In the genomic region with DNA sequence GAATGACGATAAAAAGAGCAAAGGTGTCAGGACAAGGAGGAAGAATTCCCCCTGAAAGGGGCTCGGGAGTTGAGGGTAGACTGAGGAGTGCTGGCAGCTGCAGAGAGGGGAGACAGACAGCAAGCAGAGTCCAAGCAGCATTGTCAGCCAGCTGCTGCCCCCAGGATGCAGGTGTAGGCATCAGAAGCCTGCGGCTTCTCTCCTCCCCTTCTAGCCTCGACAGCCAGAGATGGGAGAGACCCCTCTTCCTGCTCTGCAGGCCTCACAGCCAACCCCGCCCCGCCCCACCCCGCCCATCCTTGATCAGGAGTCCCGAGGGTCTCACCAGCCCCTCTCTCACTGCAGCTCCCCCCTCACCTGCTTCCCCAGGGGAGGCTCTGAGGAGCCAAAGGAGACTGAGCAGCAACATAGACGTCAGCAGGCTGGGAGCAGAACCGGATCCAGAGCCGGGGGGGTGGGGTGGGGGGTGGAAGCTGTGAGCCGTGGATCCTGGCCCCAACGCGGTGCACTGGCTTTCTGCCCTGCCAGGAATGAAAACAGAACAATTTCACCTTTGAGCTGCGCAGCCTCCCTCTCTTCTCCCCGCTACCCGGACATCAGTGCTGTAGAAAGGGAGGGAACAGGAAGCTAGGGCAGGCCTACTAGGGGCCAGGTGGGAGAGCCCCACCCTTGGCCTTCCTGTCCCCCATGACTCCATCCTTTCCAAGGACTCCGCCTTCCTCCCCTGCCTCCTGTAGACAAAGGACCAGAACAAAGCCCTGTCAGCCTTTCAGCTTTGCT, we compare ENCODE assay signal across 8 mouse cellular contexts. TPM values are rescaled to one million over a fixed set of nuclear protein-coding genes. Genes with fewer than 3 reads are reported as not detected.
DNase-seq lines count a peak whose midpoint lies in the region; ATAC-seq and TF ChIP-seq lines count a peak whose summit lies in the region.

No protein-coding gene starts in this region.

- H3K4me2 ChIP-seq in neural tube, embryonic 11.5 days (ENCODE audit: low read depth): no peak overlapping the region
- peak overlapping the region; percentile 47 for H3K4me2 ChIP-seq in heart, postnatal 0 days (ENCODE audit: low read depth, low read length)
- H3K4me2 ChIP-seq in limb, embryonic 14.5 days (replicated peaks; ENCODE audit: low read depth, low read length, severe bottlenecking): peak overlapping the region; percentile 30

- no peak for TF ChIP-seq CTCF in heart, postnatal 0 days (IDR thresholded peaks at IDR 0.05; ENCODE audit: low read depth)

- no peak for TF ChIP-seq EP300 in heart, postnatal 0 days (IDR thresholded peaks at IDR 0.05; ENCODE audit: low read depth)

- no peak for TF ChIP-seq POLR2A in limb, embryonic 14.5 days (IDR thresholded peaks at IDR 0.05; ENCODE audit: borderline replicate concordance, extremely low read depth, insufficient read depth, insufficient read length)

- peak overlapping the region; percentile 32; the same call in 1 of the 2 replicates for H3K9ac ChIP-seq in neural tube, embryonic 11.5 days (ENCODE audit: low read length)
- H3K9ac ChIP-seq in heart, postnatal 0 days (replicated peaks; ENCODE audit: low read depth, low read length): no peak overlapping the region
- H3K9ac ChIP-seq in limb, embryonic 14.5 days (ENCODE audit: low read depth, low read length, severe bottlenecking): 0 out of 2 replicates have a peak overlapping the region, but pooled peaks have one; percentile 28

- H3K4me3 ChIP-seq in neural tube, embryonic 11.5 days (ENCODE audit: low read depth, low read length): no peak overlapping the region
- no peak overlapping the region; the same call in 1 of the 2 replicates for H3K4me3 ChIP-seq in heart, postnatal 0 days (ENCODE audit: low read depth, low read length)
- no peak overlapping the region for H3K4me3 ChIP-seq in limb, embryonic 14.5 days (replicated peaks; ENCODE audit: low read length)

- no peak for ATAC-seq in neural tube, embryonic 11.5 days (ENCODE audit: insufficient read depth, low FRiP score, low TSS enrichment)
- ATAC-seq in heart, postnatal 0 days (ENCODE audit: insufficient read depth, low read depth): peak; percentile 39; the same call in 1 of the 2 replicates
- ATAC-seq in limb, embryonic 14.5 days (ENCODE audit: low FRiP score, low read depth): no peak
- ATAC-seq in granulocyte monocyte progenitor cell, adult 5-6 weeks (replicated peaks; ENCODE audit: poor library complexity, severe bottlenecking): no peak

- 43% methylated on average over 14 of the region's 18 CpGs for WGBS in neural tube, embryonic 11.5 days
- WGBS in heart, postnatal 0 days: 19% methylated on average over 13 of the region's 18 CpGs
- WGBS in limb, embryonic 14.5 days: 27% methylated on average over 16 of the region's 18 CpGs

- no peaks in the 10 kb centered on the region for H3K27me3 ChIP-seq in neural tube, embryonic 11.5 days (ENCODE audit: control insufficient read depth, insufficient read depth, low read length)
- H3K27me3 ChIP-seq in heart, postnatal 0 days (ENCODE audit: control insufficient read depth, insufficient read depth, low read length): no peaks in the 10 kb centered on the region
- H3K27me3 ChIP-seq in limb, embryonic 14.5 days (ENCODE audit: control insufficient read depth, insufficient read depth, low read length): no peaks in the 10 kb centered on the region

- H3K4me1 ChIP-seq in neural tube, embryonic 11.5 days (ENCODE audit: control insufficient read depth, insufficient read depth, low read length): peaks cover 3% of the 10 kb centered on the region; the same call in 1 of the 2 replicates
- H3K4me1 ChIP-seq in heart, postnatal 0 days (ENCODE audit: control insufficient read depth, insufficient read depth): no peaks in the 10 kb centered on the region
- H3K4me1 ChIP-seq in limb, embryonic 14.5 days (ENCODE audit: control insufficient read depth, insufficient read depth, low read length): peaks cover 3% of the 10 kb centered on the region; the same call in 1 of the 2 replicates

- no peak for DNase-seq in neural tube, embryonic 11.5 days (ENCODE audit: low spot score)
- DNase-seq in neural tube, embryonic 10.5 days (ENCODE audit: extremely low spot score, low spot score): no peak
- no peak for DNase-seq in heart, postnatal 0 days (ENCODE audit: low spot score)
- no peak for DNase-seq in limb, embryonic 14.5 days (ENCODE audit: low spot score)
- no peak for DNase-seq in urinary bladder, postnatal 4 days (ENCODE audit: low spot score in 2 of 2)
- no peak for DNase-seq in adrenal gland, adult 18-20 months (ENCODE audit: low spot score in 2 of 2)
- no peak for DNase-seq in cerebellum, postnatal 4 days (ENCODE audit: low spot score in 2 of 2)

- no peaks in the 10 kb centered on the region for H3K36me3 ChIP-seq in neural tube, embryonic 11.5 days (ENCODE audit: control insufficient read depth, insufficient read depth, low read length)
- H3K36me3 ChIP-seq in heart, postnatal 0 days (replicated peaks; ENCODE audit: control insufficient read depth, insufficient read depth, low read length): no peaks in the 10 kb centered on the region
- no peaks in the 10 kb centered on the region for H3K36me3 ChIP-seq in limb, embryonic 14.5 days (ENCODE audit: control insufficient read depth, insufficient read depth, low read length)

- H3K9me3 ChIP-seq in neural tube, embryonic 11.5 days (ENCODE audit: control insufficient read depth, low read length): no peaks in the 10 kb centered on the region
- peaks cover 5% of the 10 kb centered on the region; the same call in 1 of the 2 replicates for H3K9me3 ChIP-seq in heart, postnatal 0 days (replicated peaks; ENCODE audit: control insufficient read depth, low read length)
- H3K9me3 ChIP-seq in limb, embryonic 14.5 days (ENCODE audit: control insufficient read depth, low read length): peaks cover 6% of the 10 kb centered on the region; the same call in 1 of the 2 replicates

- H3K27ac ChIP-seq in neural tube, embryonic 11.5 days (ENCODE audit: low read depth, low read length): no peak overlapping the region
- 0 out of 2 replicates have a peak overlapping the region, but pooled peaks have one; percentile 25 for H3K27ac ChIP-seq in heart, postnatal 0 days (ENCODE audit: low read depth)
- H3K27ac ChIP-seq in limb, embryonic 14.5 days (replicated peaks; ENCODE audit: low read depth, low read length): no peak overlapping the region

RNA-seq across cellular contexts. Expression of gene Ache, which starts 19.0 kb away (rescaled TPM):
- polyA plus RNA-seq in neural tube, embryonic 11.5 days (2014; fragmentation: Nextera tagmentation; extraction: Ambion mirVana): 14.5 and 14.7 TPM in 2 replicates
- 5.3 and 5.9 TPM in 2 replicates for total RNA-seq in heart, postnatal 0 days (2014; rRNA removed; ENCODE audit: low replicate concordance)
- polyA plus RNA-seq in heart, postnatal 0 days (2015; fragmentation: Nextera tagmentation; extraction: Ambion mirVana): 2.3 and 2.8 TPM in 2 replicates
- 21.8 and 28.7 TPM in 2 replicates for polyA plus RNA-seq in limb, embryonic 14.5 days (2012; rRNA removed)
- polyA plus RNA-seq in limb, embryonic 14.5 days (2014; fragmentation: Nextera tagmentation; extraction: Ambion mirVana): 18.0 and 21.8 TPM in 2 replicates
- total RNA-seq in granulocyte monocyte progenitor cell, adult 5-6 weeks (2014; fragmentation: Nextera tagmentation): not detected in 2 replicates
- 0.04 and 0.10 TPM in 2 replicates for total RNA-seq in granulocyte monocyte progenitor cell, adult 5-6 weeks (2017)
- 10 to 100 TPM; 10.0 to 12.9 TPM for total RNA-seq in adrenal gland, adult 18-20 months (2021)

RNA-seq across cellular contexts. Expression of gene Ufsp1, which starts 26.1 kb away (rescaled TPM):
- polyA plus RNA-seq in neural tube, embryonic 11.5 days (2014; fragmentation: Nextera tagmentation; extraction: Ambion mirVana): 9.3 and 10.9 TPM in 2 replicates
- total RNA-seq in heart, postnatal 0 days (2014; rRNA removed; ENCODE audit: low replicate concordance): 4.1 and 5.6 TPM in 2 replicates
- 11.5 and 11.9 TPM in 2 replicates for polyA plus RNA-seq in heart, postnatal 0 days (2015; fragmentation: Nextera tagmentation; extraction: Ambion mirVana)
- 10.4 and 10.5 TPM in 2 replicates for polyA plus RNA-seq in limb, embryonic 14.5 days (2012; rRNA removed)
- 9.8 and 10.2 TPM in 2 replicates for polyA plus RNA-seq in limb, embryonic 14.5 days (2014; fragmentation: Nextera tagmentation; extraction: Ambion mirVana)
- 0.53 TPM in 1 of 2 replicates, not detected in the other for total RNA-seq in granulocyte monocyte progenitor cell, adult 5-6 weeks (2014; fragmentation: Nextera tagmentation)
- 0.43 and 5.2 TPM in 2 replicates for total RNA-seq in granulocyte monocyte progenitor cell, adult 5-6 weeks (2017)
- total RNA-seq in adrenal gland, adult 18-20 months (2021): 10 to 100 TPM in 1 of 2 experiments, 1 to 10 TPM in 1; 8.8 to 10.2 TPM

RNA-seq across cellular contexts. Expression of gene Srrt, which starts 39.2 kb away (rescaled TPM):
- 151 and 166 TPM in 2 replicates for polyA plus RNA-seq in neural tube, embryonic 11.5 days (2014; fragmentation: Nextera tagmentation; extraction: Ambion mirVana)
- total RNA-seq in heart, postnatal 0 days (2014; rRNA removed; ENCODE audit: low replicate concordance): 77.2 and 139 TPM in 2 replicates
- polyA plus RNA-seq in heart, postnatal 0 days (2015; fragmentation: Nextera tagmentation; extraction: Ambion mirVana): 34.9 and 38.0 TPM in 2 replicates
- polyA plus RNA-seq in limb, embryonic 14.5 days (2012; rRNA removed): 263 and 300 TPM in 2 replicates
- polyA plus RNA-seq in limb, embryonic 14.5 days (2014; fragmentation: Nextera tagmentation; extraction: Ambion mirVana): 104 and 109 TPM in 2 replicates
- total RNA-seq in granulocyte monocyte progenitor cell, adult 5-6 weeks (2014; fragmentation: Nextera tagmentation): 238 and 321 TPM in 2 replicates
- 239 and 278 TPM in 2 replicates for total RNA-seq in granulocyte monocyte progenitor cell, adult 5-6 weeks (2017)
- 100 to 1,000 TPM; 169 to 174 TPM for total RNA-seq in adrenal gland, adult 18-20 months (2021)

RNA-seq across cellular contexts. Expression of gene Trip6, which starts 45.9 kb away (rescaled TPM):
- 38.1 and 40.3 TPM in 2 replicates for polyA plus RNA-seq in neural tube, embryonic 11.5 days (2014; fragmentation: Nextera tagmentation; extraction: Ambion mirVana)
- total RNA-seq in heart, postnatal 0 days (2014; rRNA removed; ENCODE audit: low replicate concordance): 44.8 and 46.8 TPM in 2 replicates
- 22.9 and 28.6 TPM in 2 replicates for polyA plus RNA-seq in heart, postnatal 0 days (2015; fragmentation: Nextera tagmentation; extraction: Ambion mirVana)
- polyA plus RNA-seq in limb, embryonic 14.5 days (2012; rRNA removed): 131 and 155 TPM in 2 replicates
- 91.0 and 105 TPM in 2 replicates for polyA plus RNA-seq in limb, embryonic 14.5 days (2014; fragmentation: Nextera tagmentation; extraction: Ambion mirVana)
- 9.4 and 9.9 TPM in 2 replicates for total RNA-seq in granulocyte monocyte progenitor cell, adult 5-6 weeks (2014; fragmentation: Nextera tagmentation)
- total RNA-seq in granulocyte monocyte progenitor cell, adult 5-6 weeks (2017): 2.9 and 5.6 TPM in 2 replicates
- 10 to 100 TPM; 30.1 to 39.4 TPM for total RNA-seq in adrenal gland, adult 18-20 months (2021)

RNA-seq across cellular contexts. Expression of gene Muc3a, which starts 56.1 kb away (rescaled TPM):
- polyA plus RNA-seq in neural tube, embryonic 11.5 days (2014; fragmentation: Nextera tagmentation; extraction: Ambion mirVana): 0.12 TPM in 2 replicates
- 0.34 TPM in 1 of 2 replicates, not detected in the other for total RNA-seq in heart, postnatal 0 days (2014; rRNA removed; ENCODE audit: low replicate concordance)
- not detected in 2 replicates for polyA plus RNA-seq in heart, postnatal 0 days (2015; fragmentation: Nextera tagmentation; extraction: Ambion mirVana)
- 0.73 and 1.4 TPM in 2 replicates for polyA plus RNA-seq in limb, embryonic 14.5 days (2012; rRNA removed)
- polyA plus RNA-seq in limb, embryonic 14.5 days (2014; fragmentation: Nextera tagmentation; extraction: Ambion mirVana): 0.10 TPM in 1 of 2 replicates, not detected in the other
- 0.19 and 0.80 TPM in 2 replicates for total RNA-seq in granulocyte monocyte progenitor cell, adult 5-6 weeks (2014; fragmentation: Nextera tagmentation)
- total RNA-seq in granulocyte monocyte progenitor cell, adult 5-6 weeks (2017): not detected in 2 replicates
- total RNA-seq in adrenal gland, adult 18-20 months (2021): under 1 TPM; 0.20 to 0.32 TPM
